Mouse (Mus musculus) neutrophil, adult 5-6 weeks (primary cell): ENCODE measurements around the gene Dnaic1. TPM values are rescaled to one million over a fixed set of nuclear protein-coding genes. Genes with fewer than 3 reads are reported as not detected.

Source experiments
- ATAC-seq: fragments of 151-379, 151-347 bp; 2 replicates; pipeline ENCODE4 v1.8.0; 2017; ENCODE audit warnings: mild to moderate bottlenecking, moderate TSS enrichment; ENCODE audit not compliant: insufficient number of reproducible peaks, poor library complexity, low FRiP score, severe bottlenecking; ENCODE audit errors: extremely low read depth
- total RNA-seq: library from RNA; stranded (forward); fragments of 200-1000 nt; gene quantifications from 2 replicates; pipeline ENCODE4 v1.2.3, GENCODE M21; 2017

Gene Dnaic1
- total RNA-seq, 1 experiment from 2014 or later, result not detected

GRCm38 (mm10) chr4:41566123-41566522 lies 3.5 kb upstream of the Dnaic1 start:
- no peak for ATAC-seq

DNA sequence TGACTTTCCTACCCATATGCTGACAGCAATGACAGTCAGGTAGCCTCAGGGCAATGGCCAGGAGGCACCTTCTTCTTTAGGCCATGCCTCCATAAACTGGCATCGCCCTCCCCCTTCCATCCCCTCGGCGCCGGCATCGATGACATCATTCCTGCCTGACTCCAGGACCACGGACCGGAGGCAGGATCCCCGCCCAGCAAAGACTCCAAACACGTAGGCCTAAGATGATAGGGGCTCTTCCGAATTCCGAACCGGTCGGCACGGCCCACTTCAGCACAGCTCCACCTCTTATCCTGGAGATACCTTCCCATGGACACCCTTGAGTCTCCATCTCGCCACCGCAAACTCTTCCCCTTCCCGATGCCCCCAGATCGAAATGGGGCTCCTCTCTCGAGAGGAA lies 1.3 kb upstream of the Dnaic1 start:
- no peak for ATAC-seq

- no peak for ATAC-seq
Observed at GRCm38 (mm10) chr4:41568682-41569410, 729 bp upstream of the Dnaic1 start.

DNA sequence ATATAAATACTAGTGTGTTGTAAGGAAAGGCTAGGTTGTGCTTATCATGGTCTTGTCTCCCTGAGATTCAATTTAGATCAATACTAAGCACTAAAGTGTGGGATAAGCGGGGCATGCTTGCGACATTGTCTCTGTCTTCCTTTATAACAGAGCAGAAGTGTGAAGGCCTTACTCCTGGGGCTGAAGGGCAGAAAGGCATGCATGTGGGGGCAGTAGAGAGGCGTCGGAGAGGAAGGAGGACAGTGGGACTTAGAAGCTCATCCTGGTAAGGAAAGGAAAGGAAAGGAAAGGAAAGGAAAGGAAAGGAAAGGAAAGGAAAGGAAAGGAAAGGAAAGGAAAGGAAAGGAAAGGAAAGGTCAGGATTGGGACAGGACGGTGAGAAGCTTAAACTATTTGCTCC lies 1.9 kb downstream of the Dnaic1 start:
- ATAC-seq, result no peak

DNA sequence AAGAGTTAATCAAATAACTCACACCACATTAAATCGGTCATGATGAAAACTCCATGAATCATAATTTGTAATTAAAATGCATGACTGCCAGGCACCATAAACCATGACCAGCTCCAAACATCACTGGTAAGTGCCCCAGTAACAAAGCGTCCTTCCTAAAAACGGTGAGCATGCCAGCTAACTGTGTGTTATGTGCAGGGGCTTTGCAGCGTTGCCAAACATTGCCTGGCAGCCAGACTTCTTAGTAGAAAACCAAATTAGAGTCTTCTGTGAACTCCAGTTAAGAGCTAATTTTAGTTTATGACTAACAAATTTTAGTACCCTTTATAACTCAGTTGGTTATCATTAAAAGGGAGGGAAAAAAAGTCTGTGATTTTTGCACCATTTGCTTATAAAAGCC lies 3.9 kb downstream of the Dnaic1 start:
- ATAC-seq, result no peak

DNA sequence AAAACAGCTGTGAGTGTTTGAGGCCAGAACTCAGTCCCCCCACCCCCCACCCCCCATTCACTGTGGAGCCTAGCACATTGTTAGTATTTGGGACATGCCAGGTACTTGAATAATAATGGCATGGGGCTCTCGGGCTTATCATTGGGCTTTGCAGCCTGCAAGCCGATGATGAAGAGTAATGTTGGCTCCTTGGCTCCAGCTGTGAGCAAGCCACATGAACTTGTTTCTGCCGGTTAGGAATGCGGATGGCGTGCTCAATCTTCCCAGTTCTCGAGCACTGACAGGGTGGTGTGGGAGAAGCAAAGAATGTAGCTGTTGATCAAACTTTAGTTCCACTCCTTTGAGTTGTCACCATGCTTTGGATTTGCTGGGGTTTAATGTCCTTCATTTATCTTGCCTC lies 6.3 kb downstream of the Dnaic1 start:
- ATAC-seq, result no peak

GRCm38 (mm10) chr4:41583353-41583752 lies 13.8 kb downstream of the Dnaic1 start:
- ATAC-seq, result no peak

DNA sequence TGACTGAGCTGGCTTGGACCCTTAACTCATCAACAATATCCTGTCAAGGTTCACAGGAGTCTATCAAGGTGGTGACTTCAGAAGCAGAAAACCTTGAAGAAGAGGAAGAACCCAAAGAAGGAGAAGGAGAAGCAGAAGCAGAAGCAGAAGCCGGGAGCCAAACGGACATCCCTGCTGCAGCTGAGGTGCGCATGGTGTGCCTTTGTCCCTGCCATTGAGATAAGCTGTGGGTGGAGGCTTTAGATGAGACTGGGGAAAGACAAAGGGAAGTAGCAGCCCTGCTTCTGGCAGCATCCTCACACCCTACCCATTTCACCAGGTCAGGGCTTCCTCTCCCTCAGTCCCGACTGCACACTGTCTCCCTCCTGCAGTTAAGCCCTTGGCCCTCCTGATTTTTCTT lies 33.2 kb downstream of the Dnaic1 start:
- ATAC-seq, result no peak

- ATAC-seq, result no peak
Observed at GRCm38 (mm10) chr4:41604476-41605396, 35.2 kb downstream of the Dnaic1 start.

DNA sequence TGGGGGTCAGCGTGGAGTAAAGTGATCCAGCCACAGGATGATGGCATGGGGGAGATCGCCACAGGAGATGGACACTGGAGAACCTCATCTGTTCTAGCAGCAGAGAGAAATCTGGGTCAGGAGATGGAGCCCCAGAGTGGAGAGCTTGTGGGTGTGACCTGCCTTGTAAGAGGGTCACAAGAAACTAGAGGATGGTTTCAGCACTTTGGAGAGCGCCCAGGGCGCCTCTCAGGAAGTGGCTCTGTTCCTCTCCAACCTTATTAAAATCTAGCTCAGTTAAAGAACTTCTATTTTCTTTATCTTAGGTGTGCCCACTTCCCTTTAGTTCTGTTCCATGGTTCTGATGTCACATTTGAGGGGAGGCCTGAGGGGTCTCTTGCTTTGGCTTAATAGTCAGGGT lies 37.2 kb downstream of the Dnaic1 start:
- no peak for ATAC-seq

- ATAC-seq, result no peak
Observed at GRCm38 (mm10) chr4:41609681-41610593, 40.4 kb downstream of the Dnaic1 start.

DNA sequence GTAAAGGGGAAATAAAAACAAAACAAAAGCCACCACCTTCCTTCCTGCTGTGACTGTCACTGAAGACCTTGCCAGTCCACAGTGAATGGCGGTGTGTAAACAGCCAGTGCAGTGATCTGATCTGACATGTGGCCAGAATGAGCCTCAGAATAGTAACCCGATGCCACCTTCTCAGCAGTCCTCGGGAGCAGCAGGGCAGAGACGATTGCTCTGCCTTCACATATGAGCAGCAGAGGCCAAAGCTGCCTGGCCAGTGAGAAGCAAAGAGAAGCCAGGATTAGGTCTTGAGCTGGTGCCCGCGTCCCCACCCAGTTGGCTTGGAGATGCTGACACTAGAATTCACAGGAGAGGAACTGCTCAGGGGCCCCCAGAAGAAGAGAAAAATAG lies 41.0 kb downstream of the Dnaic1 start:
- ATAC-seq, result no peak

- no peak for ATAC-seq
Observed at GRCm38 (mm10) chr4:41612166-41612565, 42.6 kb downstream of the Dnaic1 start.

DNA sequence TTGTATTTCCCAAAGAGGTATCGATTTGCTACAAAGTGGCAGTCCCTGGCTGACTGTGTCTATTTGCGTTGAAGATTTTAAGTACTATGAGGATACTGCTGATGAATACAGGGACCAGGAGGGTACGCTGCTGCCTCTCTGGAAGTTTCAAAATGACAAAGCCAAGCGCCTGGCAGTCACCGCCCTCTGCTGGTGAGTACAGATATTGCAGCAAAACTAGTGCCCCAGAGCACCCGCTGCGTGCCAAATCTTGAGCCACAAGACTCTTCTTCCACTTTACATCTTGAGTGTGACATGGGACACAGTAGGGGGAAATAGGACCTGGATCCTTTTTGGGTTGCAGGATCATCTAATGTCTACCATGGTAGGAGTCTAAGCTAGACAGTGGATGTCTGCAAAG lies 44.6 kb downstream of the Dnaic1 start:
- ATAC-seq, result peak; percentile 42

DNA sequence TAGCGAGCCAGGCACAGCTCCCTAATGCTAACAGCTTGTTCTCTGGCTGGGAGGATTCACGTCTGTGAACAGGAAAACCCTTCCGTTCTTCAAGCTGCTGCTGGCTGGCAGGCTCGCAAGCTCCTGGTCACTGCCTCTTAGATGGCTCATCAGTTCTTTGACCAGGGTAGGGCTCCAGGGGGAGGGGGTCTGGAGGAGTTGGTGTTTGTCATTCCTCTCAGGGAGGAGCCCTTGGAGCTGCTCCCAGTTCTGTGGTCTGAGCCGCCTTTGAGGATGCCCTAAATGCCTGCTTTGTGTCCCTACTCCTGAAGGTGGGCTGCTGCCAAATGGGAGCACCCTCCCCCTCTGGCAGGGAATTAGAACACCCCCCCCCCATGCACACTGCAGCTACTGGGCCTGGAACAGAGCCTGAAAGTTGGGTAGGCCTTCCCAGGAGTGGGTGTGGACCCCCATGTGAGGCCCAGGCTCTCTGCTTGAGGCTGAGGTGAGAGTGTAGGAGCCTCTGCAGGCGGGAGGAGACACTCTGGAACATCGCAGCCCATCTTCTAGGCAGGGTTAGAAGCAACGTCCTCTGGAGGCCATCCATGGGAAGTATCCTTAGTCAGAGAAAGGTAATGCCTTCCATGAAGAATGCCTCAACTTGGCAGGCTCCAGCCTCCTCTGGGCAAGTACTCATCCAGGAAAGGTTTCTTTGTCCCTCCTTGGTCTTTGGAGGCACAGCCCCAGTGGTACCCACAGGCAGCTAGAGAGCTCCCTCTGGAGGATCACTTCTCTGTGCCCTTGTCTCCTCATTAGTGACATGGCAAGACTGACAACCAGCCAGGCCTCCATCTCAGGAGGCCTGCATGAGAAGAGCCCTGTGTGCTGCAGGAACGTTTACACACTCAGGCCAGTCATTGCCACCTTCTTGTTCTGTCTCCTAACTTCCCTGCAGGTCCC lies 46.4 kb downstream of the Dnaic1 start:
- ATAC-seq, result no peak

DNA sequence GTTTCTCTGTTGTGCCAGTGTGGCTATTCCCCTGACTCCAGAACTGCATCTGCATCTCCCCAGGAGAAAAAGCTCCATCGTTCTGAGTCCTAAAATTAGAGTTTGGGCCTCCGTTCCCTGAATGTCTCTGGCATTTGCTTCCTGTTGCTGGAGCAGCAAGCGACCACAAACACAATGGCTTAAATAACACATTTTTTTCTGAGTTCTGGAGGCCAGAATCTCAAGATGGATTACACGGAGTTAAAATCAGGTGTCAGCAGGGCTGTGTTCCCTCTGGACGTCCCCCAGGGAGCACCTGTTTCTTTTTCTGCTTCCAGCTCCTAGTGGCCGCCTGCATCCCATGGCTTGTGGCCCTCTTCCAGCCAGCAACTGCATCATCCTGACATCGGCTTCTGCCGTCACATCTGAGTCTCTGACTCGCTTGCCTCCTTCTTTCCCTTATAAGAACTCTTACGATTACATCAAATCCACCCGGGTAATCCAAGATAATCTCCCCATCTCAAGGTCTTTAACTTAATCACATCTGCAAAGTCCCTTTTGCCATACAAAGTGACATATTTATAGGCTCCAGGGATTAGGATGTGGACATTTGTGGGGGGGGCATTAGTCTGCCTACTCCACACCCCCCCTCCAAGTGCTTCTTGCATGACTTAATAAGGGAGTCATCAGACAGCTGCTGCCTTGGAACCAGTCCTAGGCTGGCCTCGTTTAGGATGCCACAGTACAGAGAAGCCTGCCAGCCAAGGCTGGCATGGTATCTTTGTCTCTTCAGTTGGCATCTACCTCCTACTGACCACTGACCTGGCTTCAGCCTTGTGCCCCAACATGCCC lies 49.6 kb downstream of the Dnaic1 start:
- no peak for ATAC-seq

- ATAC-seq, result no peak
Observed at GRCm38 (mm10) chr4:41622071-41622470, 52.5 kb downstream of the Dnaic1 start.
